Mouse (Mus musculus) heart, postnatal 0 days (tissue): ENCODE data around the gene Eya2. TPM values are rescaled to one million over a fixed set of nuclear protein-coding genes. Genes with fewer than 3 reads are reported as not detected.

Experiments used
- ATAC-seq: fragments of 200-750 bp; cut with Nextera tagmentation; 2 replicates; pipeline ENCODE4 v1.8.0; 2017; ENCODE audit warnings: low read depth, moderate number of reproducible peaks, moderate library complexity; ENCODE audit not compliant: insufficient read depth
- DNase-seq: peaks from one replicate; pipeline ENCODE4 v3.0.0-alpha.2; 2016; ENCODE audit warnings: low spot score
- H3K27ac ChIP-seq: fragments of 300-500 bp; sonication (generic); 2 replicates; pipeline ENCODE4 v1.5.1; 2014; ENCODE audit warnings: low read depth, mild to moderate bottlenecking
- H3K27me3 ChIP-seq: fragments of 300-500 bp; sonication (generic); 2 replicates; pipeline ENCODE4 v1.6.1; 2014; ENCODE audit warnings: low read length, mixed read lengths; ENCODE audit not compliant: control insufficient read depth, insufficient read depth
- H3K36me3 ChIP-seq: fragments of 300-500 bp; sonication (generic); replicated peaks from 2 replicates; pipeline ENCODE4 v1.6.1; 2014; ENCODE audit warnings: low read length, mixed read lengths; ENCODE audit not compliant: control insufficient read depth, insufficient read depth
- H3K4me1 ChIP-seq: fragments of 300-500 bp; sonication (generic); 2 replicates; pipeline ENCODE4 v1.6.1; 2014; ENCODE audit warnings: antibody characterized with exemption; ENCODE audit not compliant: control insufficient read depth, insufficient read depth
- H3K4me2 ChIP-seq: fragments of 300-500 bp; sonication (generic); 2 replicates; pipeline ENCODE4 v1.6.1; 2014; ENCODE audit warnings: low read depth, mild to moderate bottlenecking, low read length, moderate library complexity
- H3K4me3 ChIP-seq: fragments of 300-500 bp; sonication (generic); 2 replicates; pipeline ENCODE4 v1.5.1; 2014; ENCODE audit warnings: low read depth, low read length
- H3K9ac ChIP-seq: fragments of 300-500 bp; sonication (generic); replicated peaks from 2 replicates; pipeline ENCODE4 v1.6.1; 2014; ENCODE audit warnings: low read depth, low read length, mixed read lengths
- H3K9me3 ChIP-seq: fragments of 300-500 bp; sonication (generic); replicated peaks from 2 replicates; pipeline ENCODE4 v1.6.1; 2016; ENCODE audit warnings: low read length; ENCODE audit not compliant: control insufficient read depth
- CTCF ChIP-seq: IDR thresholded peaks from 2 replicates; pipeline ENCODE4 v1.5.1; 2016; ENCODE audit warnings: antibody characterized with exemption, control low read depth, low read depth
- EP300 ChIP-seq: IDR thresholded peaks from 2 replicates; pipeline ENCODE4 v1.6.1; 2016; ENCODE audit warnings: antibody characterized with exemption, low read depth
- WGBS: fragments of 180-500 bp; shearing (Covaris S2); extraction: QIAGEN DNeasy Blood & Tissue Kit; methylation state at CpG from one replicate; pipeline ENCODE4 v1.1.7; 2014; 5-methylcytosine and 5-hydroxymethylcytosine counted together
- polyA plus RNA-seq: library from polyadenylated mRNA; unstranded; fragments of >200 nt; fragmentation: Nextera tagmentation; extraction: Ambion mirVana; gene quantifications from 2 replicates; pipeline ENCODE4 v1.2.1, GENCODE M21; 2015
- total RNA-seq: library from RNA; depleted of rRNA; stranded (reverse); fragments of >200 nt; gene quantifications from 2 replicates; pipeline ENCODE4 v1.2.3, GENCODE M21; 2014; ENCODE audit warnings: low replicate concordance

The Eya2 gene
- total and polyA plus RNA-seq, 2 experiments from 2014 or later, result 0.95 to 0.96 TPM

GRCm38 (mm10) chr2:165809091-165809490, 214.3 kb downstream of the Eya2 start:
- WGBS, result 90% methylated on average over 5 of the region's 5 CpGs
- H3K27me3 ChIP-seq, result no peaks in the 10 kb centered on the region
- no peak overlapping the region for H3K9ac ChIP-seq
- no peak overlapping the region for H3K4me2 ChIP-seq
- peaks cover 93% of the 10 kb centered on the region for H3K36me3 ChIP-seq
- no peak for ATAC-seq
- no peak overlapping the region for H3K27ac ChIP-seq
- H3K4me1 ChIP-seq, result no peaks in the 10 kb centered on the region
- TF ChIP-seq EP300 (no peak), CTCF (no peak)
- H3K9me3 ChIP-seq, result no peaks in the 10 kb centered on the region
- H3K4me3 ChIP-seq, result no peak overlapping the region
- no peak for DNase-seq

DNA sequence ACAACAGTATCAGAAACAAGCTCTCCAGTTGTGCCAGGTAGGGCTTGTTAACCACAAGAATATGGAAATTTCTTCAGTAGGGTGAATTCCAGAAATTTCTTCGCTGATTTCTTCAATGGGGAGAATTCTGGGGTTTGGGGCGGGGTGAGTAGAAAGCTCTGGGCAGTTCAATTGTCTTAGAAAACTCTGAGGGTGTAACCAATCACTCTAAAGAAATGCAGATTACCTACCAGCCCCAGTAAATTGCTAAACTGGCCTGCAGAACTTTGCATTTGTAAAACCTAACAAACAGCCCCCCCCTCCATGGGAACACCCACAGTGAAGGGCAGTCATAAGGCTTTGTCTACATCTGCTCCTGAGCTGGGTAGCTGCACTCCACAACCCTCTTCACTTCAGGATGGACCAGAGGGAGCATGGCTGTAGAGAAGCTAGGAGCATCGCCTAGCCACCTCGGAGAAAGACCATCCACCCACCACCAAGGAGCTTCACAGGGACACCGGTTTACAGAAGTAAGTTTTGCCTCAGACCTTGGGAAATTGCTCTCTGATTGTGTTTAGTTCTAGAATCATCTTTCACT, 215.2 kb downstream of the Eya2 start:
- H3K9ac ChIP-seq, result no peak overlapping the region
- ATAC-seq (no peak), DNase-seq (no peak)
- WGBS, result 95% methylated on average over 5 of the region's 5 CpGs
- H3K36me3 ChIP-seq, result peaks cover 93% of the 10 kb centered on the region
- no peak overlapping the region for H3K27ac ChIP-seq
- H3K4me2 ChIP-seq, result no peak overlapping the region
- TF ChIP-seq EP300, result no peak
- no peak for TF ChIP-seq CTCF
- H3K4me3 ChIP-seq, result no peak overlapping the region
- H3K9me3 ChIP-seq, result no peaks in the 10 kb centered on the region
- no peaks in the 10 kb centered on the region for H3K4me1 ChIP-seq
- H3K27me3 ChIP-seq, result no peaks in the 10 kb centered on the region

GRCm38 (mm10) chr2:165811536-165811935, 216.7 kb downstream of the Eya2 start:
- Histone ChIP-seq H3K27ac (no peak overlapping the region), H3K9ac (no peak overlapping the region), H3K4me2 (no peak overlapping the region), H3K4me3 (no peak overlapping the region), H3K36me3 (peaks cover 82% of the 10 kb centered on the region), H3K27me3 (no peaks in the 10 kb centered on the region), H3K4me1 (peaks cover under 1% of the 10 kb centered on the region; the same call in 1 of the 2 replicates), H3K9me3 (no peaks in the 10 kb centered on the region)
- peak; percentile 40 for DNase-seq
- peak; percentile 52; the same call in 1 of the 2 replicates for ATAC-seq
- WGBS, result 38% methylated on average over 5 of the region's 5 CpGs
- no peak for TF ChIP-seq EP300
- peak; percentile 89 for TF ChIP-seq CTCF

GRCm38 (mm10) chr2:165812889-165813288, 218.1 kb downstream of the Eya2 start:
- no peak for ATAC-seq
- peaks cover 73% of the 10 kb centered on the region for H3K36me3 ChIP-seq
- no peaks in the 10 kb centered on the region for H3K27me3 ChIP-seq
- no peak for TF ChIP-seq CTCF
- no peak for TF ChIP-seq EP300
- no peak overlapping the region for H3K27ac ChIP-seq
- H3K4me1 ChIP-seq, result peaks cover 14% of the 10 kb centered on the region
- 85% methylated on average over 8 of the region's 8 CpGs for WGBS
- no peaks in the 10 kb centered on the region for H3K9me3 ChIP-seq
- no peak for DNase-seq
- H3K4me2 ChIP-seq, result no peak overlapping the region
- H3K4me3 ChIP-seq, result no peak overlapping the region
- H3K9ac ChIP-seq, result no peak overlapping the region

DNA sequence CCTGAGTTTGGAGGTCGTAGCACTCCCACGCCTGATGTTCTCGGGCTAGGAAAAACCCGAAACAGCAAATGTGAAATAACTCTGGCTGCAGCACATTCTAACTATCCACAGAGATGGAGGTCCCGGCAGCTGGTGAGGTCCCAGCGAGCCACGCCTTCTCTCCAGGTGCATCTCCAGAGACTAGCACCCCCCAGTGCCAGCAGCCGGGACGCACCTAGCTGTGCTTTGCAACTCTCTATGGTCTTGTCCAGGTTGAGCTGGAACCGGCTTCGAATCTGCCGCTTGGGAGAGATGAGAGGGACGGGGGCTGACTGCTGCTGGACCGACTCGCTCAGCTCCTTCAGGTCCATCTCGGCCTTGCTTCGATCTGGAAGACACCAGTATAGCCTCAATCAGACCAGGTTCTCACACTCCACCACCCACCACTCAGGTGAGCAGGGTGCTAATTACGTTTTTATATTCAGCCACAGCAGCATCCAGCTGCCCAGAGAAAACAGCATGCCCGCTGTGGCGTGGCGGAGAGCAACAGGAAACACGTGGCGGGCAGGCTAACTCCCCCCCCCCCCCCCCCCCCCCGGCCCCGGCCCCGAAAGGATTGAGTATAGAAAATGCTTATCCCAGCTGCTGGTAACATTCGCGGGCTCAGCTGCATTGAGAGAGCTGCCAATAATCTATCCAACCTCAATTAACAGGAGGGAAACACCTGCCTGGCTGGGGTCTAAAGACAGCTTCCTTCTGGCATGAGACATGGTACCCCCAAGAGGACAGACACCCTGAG, 220.5 kb downstream of the Eya2 start:
- H3K9me3 ChIP-seq, result no peaks in the 10 kb centered on the region
- no peak overlapping the region for H3K9ac ChIP-seq
- 89% methylated on average over 27 of the region's 28 CpGs for WGBS
- no peak overlapping the region for H3K4me3 ChIP-seq
- H3K36me3 ChIP-seq, result peaks cover 71% of the 10 kb centered on the region
- H3K4me1 ChIP-seq, result peaks cover 24% of the 10 kb centered on the region
- no peak for ATAC-seq
- no peak overlapping the region for H3K4me2 ChIP-seq
- H3K27ac ChIP-seq, result no peak overlapping the region
- TF ChIP-seq CTCF (no peak), EP300 (no peak)
- no peaks in the 10 kb centered on the region for H3K27me3 ChIP-seq
- no peak for DNase-seq
